Mouse (Mus musculus): Measurements from ENCODE around the gene Tns2. TPM values are rescaled to one million over a fixed set of nuclear protein-coding genes. Genes with fewer than 3 reads are reported as not detected.
A peak's percentile ranks its signal among the peaks of the same experiment; 100 is the strongest.

Gene Tns2
- polyA plus RNA-seq, 1 experiment from 2014 or later, result 72.8 TPM

DNA sequence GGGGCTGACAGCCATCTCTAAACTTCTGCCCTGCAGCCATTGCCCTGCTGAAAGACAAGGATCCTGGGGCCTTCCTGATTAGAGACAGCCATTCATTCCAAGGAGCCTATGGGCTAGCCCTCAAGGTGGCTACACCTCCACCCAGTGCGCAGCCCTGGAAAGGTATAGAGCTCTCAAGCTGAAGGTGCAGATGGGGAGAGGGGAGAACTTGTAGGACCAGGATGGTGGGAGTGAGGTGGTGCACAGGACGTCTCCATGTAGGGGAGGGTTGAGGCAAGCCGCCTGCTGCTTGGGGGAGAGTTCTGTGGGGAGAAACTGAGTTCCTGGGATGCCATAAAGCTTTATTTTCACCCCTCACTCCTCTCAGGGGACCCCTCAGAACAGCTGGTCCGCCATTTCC lies 13.5 kb downstream of the Tns2 start:
- Histone ChIP-seq H3K9me3 (ENCODE audit: control insufficient read depth, low read length) (no peaks in the 10 kb centered on the region), H3K4me2 (ENCODE audit: low read depth, low read length) (no peak overlapping the region), H3K4me1 (replicated peaks; ENCODE audit: control insufficient read depth, insufficient read depth, low read length) (peaks cover 20% of the 10 kb centered on the region), H3K27ac (ENCODE audit: low read length) (no peak overlapping the region), H3K4me3 (ENCODE audit: low read length) (no peak overlapping the region), H3K36me3 (ENCODE audit: control insufficient read depth, insufficient read depth, low read length) (peaks cover 64% of the 10 kb centered on the region), H3K9ac (ENCODE audit: low read length) (no peak overlapping the region), H3K27me3 (ENCODE audit: control insufficient read depth, insufficient read depth, low read depth, low read length) (no peaks in the 10 kb centered on the region)
- ATAC-seq (ENCODE audit: low read depth), result no peak
- 83% methylated on average over 4 of the region's 4 CpGs for WGBS

DNA sequence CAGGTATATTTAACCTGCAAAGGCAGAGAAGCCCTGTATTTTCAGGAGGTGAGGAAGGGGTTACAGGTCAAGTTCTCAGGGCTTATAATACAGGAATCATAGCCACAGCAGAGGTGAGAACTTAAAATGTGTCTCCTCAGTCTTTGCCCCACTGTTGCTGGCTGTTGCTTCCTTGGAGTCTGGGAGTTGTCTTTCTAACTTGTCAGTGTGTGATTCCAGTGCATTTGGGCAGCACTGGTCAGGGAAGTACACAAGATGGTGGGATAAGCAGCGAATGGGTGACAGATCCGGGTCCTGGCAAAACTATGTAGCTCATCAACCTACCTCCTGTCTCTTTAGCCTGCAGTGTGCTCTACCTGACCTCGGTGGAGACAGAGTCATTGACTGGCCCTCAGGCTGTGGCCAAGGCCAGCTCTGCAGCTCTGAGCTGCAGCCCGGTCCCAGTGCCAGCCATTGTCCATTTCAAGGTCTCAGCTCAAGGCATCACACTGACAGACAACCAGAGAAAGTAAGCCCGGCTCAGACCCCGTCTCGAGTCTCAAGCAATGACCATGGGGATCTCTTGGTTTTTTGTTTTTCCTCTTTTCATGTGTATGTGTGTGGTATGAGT lies 14.5 kb downstream of the Tns2 start:
- no peaks in the 10 kb centered on the region for H3K27me3 ChIP-seq (ENCODE audit: control insufficient read depth, insufficient read depth, low read depth, low read length)
- WGBS, result 76% methylated on average over 7 of the region's 7 CpGs
- no peak overlapping the region for H3K27ac ChIP-seq (ENCODE audit: low read length)
- H3K9me3 ChIP-seq (ENCODE audit: control insufficient read depth, low read length), result no peaks in the 10 kb centered on the region
- H3K4me3 ChIP-seq (ENCODE audit: low read length), result no peak overlapping the region
- H3K4me2 ChIP-seq (ENCODE audit: low read depth, low read length), result no peak overlapping the region
- H3K9ac ChIP-seq (ENCODE audit: low read length), result no peak overlapping the region
- H3K36me3 ChIP-seq (ENCODE audit: control insufficient read depth, insufficient read depth, low read length), result peaks cover 62% of the 10 kb centered on the region
- peaks cover 17% of the 10 kb centered on the region for H3K4me1 ChIP-seq (replicated peaks; ENCODE audit: control insufficient read depth, insufficient read depth, low read length)
- no peak for ATAC-seq (ENCODE audit: low read depth)

DNA sequence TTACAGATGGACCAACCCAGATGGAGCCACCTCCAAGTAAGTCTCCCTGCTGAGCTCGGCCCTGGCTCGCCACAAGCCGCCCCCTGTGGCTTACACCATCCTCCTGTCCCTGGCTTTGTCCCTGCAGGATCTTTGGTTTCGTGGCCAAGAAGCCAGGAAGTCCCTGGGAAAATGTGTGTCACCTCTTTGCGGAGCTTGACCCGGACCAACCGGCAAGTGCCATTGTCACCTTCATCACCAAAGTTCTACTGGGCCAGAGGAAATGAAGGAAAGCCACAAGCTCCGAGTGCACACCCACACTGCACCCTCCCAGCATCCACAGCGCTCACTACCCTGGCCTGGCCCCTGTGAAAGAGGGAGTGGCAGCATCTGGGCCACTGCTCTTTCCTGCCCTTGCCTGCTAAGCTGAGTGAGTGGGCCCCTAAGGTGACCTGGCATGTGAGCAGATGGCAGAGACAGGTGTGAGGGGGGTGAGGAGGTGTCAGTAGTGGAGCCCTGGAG lies 15.6 kb downstream of the Tns2 start:
- H3K27ac ChIP-seq (ENCODE audit: low read length), result no peak overlapping the region; the same call in 1 of the 2 replicates
- no peaks in the 10 kb centered on the region for H3K27me3 ChIP-seq (ENCODE audit: control insufficient read depth, insufficient read depth, low read depth, low read length)
- no peaks in the 10 kb centered on the region for H3K9me3 ChIP-seq (ENCODE audit: control insufficient read depth, low read length)
- no peak for ATAC-seq (ENCODE audit: low read depth)
- H3K4me2 ChIP-seq (ENCODE audit: low read depth, low read length), result no peak overlapping the region
- no peak overlapping the region for H3K4me3 ChIP-seq (ENCODE audit: low read length)
- WGBS, result 68% methylated on average over 9 of the region's 9 CpGs
- H3K4me1 ChIP-seq (replicated peaks; ENCODE audit: control insufficient read depth, insufficient read depth, low read length), result peaks cover 17% of the 10 kb centered on the region
- peaks cover 56% of the 10 kb centered on the region for H3K36me3 ChIP-seq (ENCODE audit: control insufficient read depth, insufficient read depth, low read length)
- no peak overlapping the region for H3K9ac ChIP-seq (ENCODE audit: low read length)

DNA sequence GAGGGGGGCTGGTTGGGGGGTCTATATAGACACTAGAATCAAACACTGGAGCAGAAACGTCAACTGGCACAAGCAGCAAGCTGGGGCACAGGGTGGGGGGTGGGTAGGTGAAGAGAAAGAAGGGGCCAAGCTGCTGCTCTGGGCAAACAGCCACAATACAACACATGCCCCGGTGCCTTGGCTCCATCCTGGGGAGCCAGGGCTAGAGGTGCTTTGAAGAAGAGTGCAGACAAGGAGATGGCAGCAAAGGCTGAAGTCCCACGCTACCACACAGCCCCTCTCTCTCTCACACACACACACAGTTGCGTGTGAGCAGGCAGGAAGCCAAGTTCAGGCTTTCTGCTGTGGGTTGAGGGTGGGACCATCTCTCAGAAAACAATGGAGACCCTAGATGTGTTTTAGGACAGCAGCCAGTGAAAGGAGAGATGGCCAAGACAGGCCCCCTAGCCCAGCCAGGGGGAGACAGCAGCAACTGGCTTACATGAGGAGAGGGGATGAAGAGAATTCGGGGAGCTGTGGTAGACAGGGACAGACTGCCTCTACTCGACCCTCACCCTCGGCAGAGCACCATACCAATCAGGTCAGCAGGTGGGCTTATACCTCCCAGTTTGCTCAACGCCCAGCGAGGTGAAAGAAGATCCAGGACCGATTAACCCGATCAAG lies 16.7 kb downstream of the Tns2 start:
- WGBS, result 65% methylated on average over 11 of the region's 11 CpGs
- Histone ChIP-seq H3K4me2 (ENCODE audit: low read depth, low read length) (no peak overlapping the region), H3K9me3 (ENCODE audit: control insufficient read depth, low read length) (no peaks in the 10 kb centered on the region), H3K36me3 (ENCODE audit: control insufficient read depth, insufficient read depth, low read length) (peaks cover 52% of the 10 kb centered on the region), H3K27ac (ENCODE audit: low read length) (peak overlapping the region; percentile 46), H3K4me1 (replicated peaks; ENCODE audit: control insufficient read depth, insufficient read depth, low read length) (peaks cover 17% of the 10 kb centered on the region), H3K27me3 (ENCODE audit: control insufficient read depth, insufficient read depth, low read depth, low read length) (no peaks in the 10 kb centered on the region), H3K4me3 (ENCODE audit: low read length) (no peak overlapping the region), H3K9ac (ENCODE audit: low read length) (no peak overlapping the region)
- peak; percentile 37; the same call in 1 of the 2 replicates for ATAC-seq (ENCODE audit: low read depth)

- Histone ChIP-seq H3K9ac (ENCODE audit: low read length) (no peak overlapping the region), H3K27ac (ENCODE audit: low read length) (peak overlapping the region; percentile 30; the same call in 1 of the 2 replicates), H3K4me1 (replicated peaks; ENCODE audit: control insufficient read depth, insufficient read depth, low read length) (peaks cover 17% of the 10 kb centered on the region), H3K4me3 (ENCODE audit: low read length) (no peak overlapping the region), H3K4me2 (ENCODE audit: low read depth, low read length) (no peak overlapping the region), H3K36me3 (ENCODE audit: control insufficient read depth, insufficient read depth, low read length) (peaks cover 44% of the 10 kb centered on the region), H3K9me3 (ENCODE audit: control insufficient read depth, low read length) (no peaks in the 10 kb centered on the region), H3K27me3 (ENCODE audit: control insufficient read depth, insufficient read depth, low read depth, low read length) (no peaks in the 10 kb centered on the region)
- 63% methylated on average over 19 of the region's 19 CpGs for WGBS
- peak; percentile 46; the same call in 1 of the 2 replicates for ATAC-seq (ENCODE audit: low read depth)
These were observed 17.5 kb downstream of the Tns2 start for GRCm38 (mm10) chr15:102117461-102118443.

GRCm38 (mm10) chr15:102118591-102118990 lies 18.4 kb downstream of the Tns2 start:
- no peak overlapping the region for H3K27ac ChIP-seq (ENCODE audit: low read length)
- no peaks in the 10 kb centered on the region for H3K9me3 ChIP-seq (ENCODE audit: control insufficient read depth, low read length)
- H3K27me3 ChIP-seq (ENCODE audit: control insufficient read depth, insufficient read depth, low read depth, low read length), result no peaks in the 10 kb centered on the region
- no peak overlapping the region for H3K9ac ChIP-seq (ENCODE audit: low read length)
- H3K4me2 ChIP-seq (ENCODE audit: low read depth, low read length), result no peak overlapping the region
- H3K4me1 ChIP-seq (replicated peaks; ENCODE audit: control insufficient read depth, insufficient read depth, low read length), result peaks cover 17% of the 10 kb centered on the region
- no peak for ATAC-seq (ENCODE audit: low read depth)
- 89% methylated on average over 4 of the region's 4 CpGs for WGBS
- H3K36me3 ChIP-seq (ENCODE audit: control insufficient read depth, insufficient read depth, low read length), result peaks cover 37% of the 10 kb centered on the region
- H3K4me3 ChIP-seq (ENCODE audit: low read length), result no peak overlapping the region

GRCm38 (mm10) chr15:102119121-102119830 lies 19.1 kb downstream of the Tns2 start:
- WGBS, result 69% methylated on average over 8 of the region's 8 CpGs
- Histone ChIP-seq H3K4me2 (ENCODE audit: low read depth, low read length) (no peak overlapping the region), H3K9ac (ENCODE audit: low read length) (no peak overlapping the region), H3K4me1 (replicated peaks; ENCODE audit: control insufficient read depth, insufficient read depth, low read length) (peaks cover 17% of the 10 kb centered on the region), H3K36me3 (ENCODE audit: control insufficient read depth, insufficient read depth, low read length) (peaks cover 34% of the 10 kb centered on the region), H3K27ac (ENCODE audit: low read length) (no peak overlapping the region), H3K27me3 (ENCODE audit: control insufficient read depth, insufficient read depth, low read depth, low read length) (no peaks in the 10 kb centered on the region), H3K4me3 (ENCODE audit: low read length) (no peak overlapping the region), H3K9me3 (ENCODE audit: control insufficient read depth, low read length) (no peaks in the 10 kb centered on the region)
- no peak for ATAC-seq (ENCODE audit: low read depth)

DNA sequence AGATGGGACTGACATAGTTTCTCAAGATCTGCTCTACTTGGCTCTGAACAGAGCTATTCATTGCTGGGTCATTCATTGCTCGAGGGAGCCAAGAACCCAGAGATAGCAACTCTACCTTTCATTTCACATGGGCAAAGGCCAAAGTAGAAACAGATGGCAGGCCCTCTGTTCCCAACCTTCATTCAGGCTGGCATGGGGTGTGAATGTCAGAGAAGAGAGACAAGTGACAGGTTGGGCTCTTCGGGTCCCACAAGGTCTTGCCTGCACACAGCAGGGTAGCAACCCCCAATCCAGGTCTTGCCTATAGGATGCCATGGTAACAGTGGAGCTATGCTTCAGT lies 19.6 kb downstream of the Tns2 start:
- H3K27me3 ChIP-seq (ENCODE audit: control insufficient read depth, insufficient read depth, low read depth, low read length), result no peaks in the 10 kb centered on the region
- no peak overlapping the region for H3K9ac ChIP-seq (ENCODE audit: low read length)
- ATAC-seq (ENCODE audit: low read depth), result no peak
- no peak overlapping the region for H3K4me2 ChIP-seq (ENCODE audit: low read depth, low read length)
- H3K36me3 ChIP-seq (ENCODE audit: control insufficient read depth, insufficient read depth, low read length), result peaks cover 34% of the 10 kb centered on the region
- H3K9me3 ChIP-seq (ENCODE audit: control insufficient read depth, low read length), result no peaks in the 10 kb centered on the region
- H3K27ac ChIP-seq (ENCODE audit: low read length), result no peak overlapping the region
- peaks cover 17% of the 10 kb centered on the region for H3K4me1 ChIP-seq (replicated peaks; ENCODE audit: control insufficient read depth, insufficient read depth, low read length)
- 81% methylated on average over 2 of the region's 2 CpGs for WGBS
- H3K4me3 ChIP-seq (ENCODE audit: low read length), result no peak overlapping the region
